Mouse (Mus musculus) right cerebral cortex, postnatal 10 days (tissue): ENCODE data around the gene Cox4i1.
A peak's percentile ranks its signal among the peaks of the same experiment; 100 is the strongest.

Experiments
- DNase-seq, 2 experiments: peaks; one replicate each; pipeline ENCODE4 v3.0.0; 2021; ENCODE audit warnings: low spot score in 2 of 2

The Cox4i1 gene

GRCm38 (mm10) chr8:120664566-120664965, 3.5 kb upstream of the Cox4i1 start:
- no peak for DNase-seq

GRCm38 (mm10) chr8:120665726-120666455, 2.1 kb upstream of the Cox4i1 start:
- DNase-seq: no peak

- no peak for DNase-seq
Measured at GRCm38 (mm10) chr8:120666807-120667470, 1.1 kb upstream of the Cox4i1 start.

GRCm38 (mm10) chr8:120668374-120668905, 418 bp downstream of the Cox4i1 start, which contains the start of gene Emc8:
Emc8 (minus strand) TSS chr8:120668573.
- DNase-seq: peak in 1 of 2 experiments; percentile 38

GRCm38 (mm10) chr8:120671775-120672174, 3.8 kb downstream of the Cox4i1 start:
- no peak for DNase-seq

- no peak for DNase-seq
Measured at GRCm38 (mm10) chr8:120672626-120673229, 4.7 kb downstream of the Cox4i1 start.

GRCm38 (mm10) chr8:120673298-120673697, 5.3 kb downstream of the Cox4i1 start:
- DNase-seq: peak; percentile 48 to 74

GRCm38 (mm10) chr8:120675718-120676117, 7.7 kb downstream of the Cox4i1 start:
- no peak for DNase-seq

GRCm38 (mm10) chr8:120678447-120678846, 10.4 kb downstream of the Cox4i1 start:
- peak; percentile 86 to 92 for DNase-seq

GRCm38 (mm10) chr8:120679629-120680387, 11.8 kb downstream of the Cox4i1 start:
- no peak for DNase-seq

GRCm38 (mm10) chr8:120680405-120680804, 12.4 kb downstream of the Cox4i1 start:
- peak in 1 of 2 experiments; percentile 75 for DNase-seq

GRCm38 (mm10) chr8:120681113-120681512, 13.1 kb downstream of the Cox4i1 start:
- DNase-seq: no peak

GRCm38 (mm10) chr8:120683602-120684001, 15.6 kb downstream of the Cox4i1 start:
- DNase-seq: peak in 1 of 2 experiments; percentile 70

- no peak for DNase-seq
Measured at GRCm38 (mm10) chr8:120684082-120684481, 16.1 kb downstream of the Cox4i1 start.

- DNase-seq: no peak
Measured at GRCm38 (mm10) chr8:120685097-120685496, 17.1 kb downstream of the Cox4i1 start.

GRCm38 (mm10) chr8:120685591-120685990, 17.6 kb downstream of the Cox4i1 start:
- DNase-seq: no peak

- DNase-seq: peak in 1 of 2 experiments; percentile 59
Measured at GRCm38 (mm10) chr8:120686051-120686450, 18.0 kb downstream of the Cox4i1 start.

- no peak for DNase-seq
Measured at GRCm38 (mm10) chr8:120686576-120686975, 18.6 kb downstream of the Cox4i1 start.

- DNase-seq: no peak
Measured at GRCm38 (mm10) chr8:120687786-120688185, 19.8 kb downstream of the Cox4i1 start.

- no peak for DNase-seq
Measured at GRCm38 (mm10) chr8:120688511-120688910, 20.5 kb downstream of the Cox4i1 start.

GRCm38 (mm10) chr8:120692934-120693333, 24.9 kb downstream of the Cox4i1 start:
- DNase-seq: no peak
